Mouse (Mus musculus) urinary bladder, adult 18-20 months (tissue): ENCODE results near the gene Hist1h3c.
"Not testable (repeated sequence)": the region's sequence is repeated elsewhere in the genome, so short reads cannot be mapped to it uniquely, and the experiment has no call there.

ENCODE experiments used
- DNase-seq, 2 experiments: peaks; one replicate each; pipeline ENCODE4 v3.0.0; 2022; ENCODE audit warnings: low spot score in 2 of 2, mixed read lengths in 2 of 2

Hist1h3c gene

DNA sequence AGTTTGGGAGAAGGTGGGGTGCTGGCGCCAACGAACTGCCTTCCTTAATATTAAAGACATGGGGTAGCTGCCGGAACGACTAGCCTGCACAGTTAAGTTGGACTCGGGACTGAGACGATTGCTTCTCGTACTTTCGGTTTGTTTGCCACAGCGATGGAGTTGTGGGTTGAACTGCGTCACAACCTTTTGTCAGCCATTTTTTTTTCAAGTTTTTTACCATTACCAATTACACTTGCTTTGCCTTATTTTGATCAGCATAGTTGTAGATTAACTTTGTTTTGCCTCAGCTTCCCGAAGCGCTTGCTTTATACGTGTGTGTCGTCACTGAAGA, 5.5 kb downstream of the Hist1h3c start:
- no peak for DNase-seq

DNA sequence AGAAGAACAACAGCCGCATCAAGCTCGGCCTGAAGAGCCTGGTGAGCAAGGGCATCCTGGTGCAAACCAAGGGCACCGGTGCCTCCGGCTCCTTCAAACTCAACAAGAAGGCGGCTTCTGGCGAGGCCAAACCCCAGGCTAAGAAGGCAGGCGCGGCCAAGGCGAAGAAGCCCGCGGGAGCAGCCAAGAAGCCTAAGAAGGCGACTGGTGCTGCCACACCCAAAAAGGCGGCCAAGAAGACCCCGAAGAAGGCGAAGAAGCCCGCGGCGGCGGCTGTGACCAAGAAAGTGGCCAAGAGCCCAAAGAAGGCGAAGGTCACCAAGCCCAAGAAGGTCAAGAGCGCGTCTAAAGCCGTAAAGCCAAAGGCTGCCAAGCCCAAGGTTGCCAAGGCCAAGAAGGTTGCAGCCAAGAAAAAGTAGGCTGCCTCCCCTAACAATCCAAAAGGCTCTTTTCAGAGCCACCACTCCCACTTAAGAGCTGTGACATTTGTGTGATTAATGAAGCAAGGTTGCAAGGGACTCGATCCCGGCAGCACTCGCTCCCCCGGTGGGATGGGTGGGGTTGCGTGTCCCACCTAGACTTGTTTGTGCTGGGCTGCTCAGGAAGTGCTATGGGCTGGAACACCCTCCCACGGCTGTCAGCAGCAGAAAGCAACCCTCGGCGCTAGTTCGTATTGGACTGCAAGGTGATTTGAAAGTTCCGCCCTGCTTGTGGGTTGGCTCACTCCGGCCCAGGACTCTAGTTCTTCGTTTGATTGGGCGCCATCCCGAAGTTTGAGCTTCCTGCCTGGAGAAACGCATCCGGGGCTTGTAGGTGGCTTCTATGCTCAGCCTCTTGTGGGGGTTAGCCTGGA, 6.1 kb downstream of the Hist1h3c start:
- peak; percentile 79 to 95 for DNase-seq

DNA sequence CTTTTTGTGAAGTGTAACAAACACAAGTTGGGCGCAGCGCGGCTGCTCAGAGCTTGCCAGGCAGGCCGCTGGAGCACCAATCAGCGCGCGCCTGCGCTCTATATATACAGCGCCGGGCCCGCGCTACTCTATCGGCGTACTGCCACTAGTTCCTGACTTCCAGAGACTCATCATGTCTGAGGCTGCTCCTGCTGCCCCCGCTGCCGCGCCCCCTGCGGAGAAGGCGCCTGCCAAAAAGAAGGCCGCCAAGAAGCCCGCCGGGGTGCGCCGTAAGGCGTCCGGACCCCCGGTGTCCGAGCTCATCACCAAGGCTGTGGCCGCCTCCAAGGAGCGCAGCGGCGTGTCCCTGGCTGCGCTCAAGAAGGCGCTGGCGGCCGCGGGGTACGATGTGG, 6.7 kb downstream of the Hist1h3c start, which contains the start of gene Hist1h1c:
Gene Hist1h1c (plus strand): TSS at position 132 of the 392 bp plus-strand sequence.
- peak; percentile 84 to 91 for DNase-seq

DNA sequence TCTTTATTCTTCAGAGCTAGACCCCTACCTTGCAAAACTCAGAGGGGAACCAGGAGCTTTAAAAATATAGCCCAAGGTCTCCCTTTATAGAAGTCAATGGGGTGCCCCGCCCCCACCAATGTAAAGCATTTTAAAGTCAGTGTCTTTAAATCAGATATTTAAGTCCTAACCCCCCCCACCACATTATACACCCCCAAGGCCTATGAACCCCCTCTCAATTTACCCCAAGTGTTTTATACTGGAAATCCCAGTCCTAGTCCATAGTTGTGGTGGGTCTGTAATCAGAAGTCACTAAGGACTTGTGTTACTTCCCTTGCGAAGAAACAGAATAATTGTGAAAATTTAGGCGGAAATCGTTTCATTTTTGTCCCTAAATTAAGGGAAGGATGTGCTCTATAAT, 7.4 kb downstream of the Hist1h3c start:
- DNase-seq, result no peak

DNA sequence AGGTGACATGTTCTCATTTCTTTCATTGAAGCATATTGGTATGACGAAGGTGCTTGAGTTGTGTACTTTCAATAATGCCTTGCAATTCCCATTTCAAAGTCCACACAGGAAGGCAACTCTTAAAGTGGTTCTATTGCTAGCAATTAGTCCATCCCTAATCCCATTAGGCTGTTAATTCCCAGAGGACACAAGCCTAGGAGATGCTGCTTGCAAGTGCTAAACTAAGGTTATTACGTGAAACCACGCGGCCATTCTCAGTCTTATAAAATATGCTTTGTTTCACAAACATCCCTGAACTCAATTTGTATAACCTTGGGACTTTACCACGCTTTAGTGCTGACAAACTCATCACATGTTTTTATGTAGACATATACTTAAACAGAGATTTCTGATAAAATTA, 8.3 kb downstream of the Hist1h3c start:
- DNase-seq, result no peak

DNA sequence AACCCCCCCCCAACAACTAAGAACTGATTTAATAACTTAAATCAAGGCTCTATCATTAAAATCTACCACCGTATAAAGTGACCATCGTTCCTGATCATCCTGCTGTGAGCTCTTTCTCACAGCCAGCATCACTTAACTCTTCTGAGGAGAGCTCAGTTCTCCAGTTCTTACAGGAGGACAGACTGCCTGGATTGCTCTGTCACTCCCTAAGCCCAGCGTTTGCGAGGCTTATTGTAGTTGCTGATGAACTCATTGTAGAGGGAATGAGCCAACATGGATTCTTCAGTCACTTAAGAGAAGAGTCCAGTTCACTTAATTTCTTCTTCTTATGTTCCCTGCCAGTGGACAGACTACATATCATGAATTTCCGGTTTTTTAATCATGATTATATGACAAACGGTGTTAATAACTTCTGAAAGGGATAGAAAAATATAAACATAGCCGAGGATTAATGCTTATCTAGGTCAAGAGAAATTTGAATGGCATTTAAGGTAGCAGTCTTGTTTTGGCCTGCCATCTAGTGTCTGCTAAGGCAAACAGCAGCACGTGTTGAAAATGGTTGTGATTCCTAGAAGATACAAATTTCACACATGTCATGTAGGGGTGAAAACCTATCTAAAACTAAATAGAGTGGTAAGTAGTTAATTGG, 13.1 kb downstream of the Hist1h3c start:
- no peak for DNase-seq

DNA sequence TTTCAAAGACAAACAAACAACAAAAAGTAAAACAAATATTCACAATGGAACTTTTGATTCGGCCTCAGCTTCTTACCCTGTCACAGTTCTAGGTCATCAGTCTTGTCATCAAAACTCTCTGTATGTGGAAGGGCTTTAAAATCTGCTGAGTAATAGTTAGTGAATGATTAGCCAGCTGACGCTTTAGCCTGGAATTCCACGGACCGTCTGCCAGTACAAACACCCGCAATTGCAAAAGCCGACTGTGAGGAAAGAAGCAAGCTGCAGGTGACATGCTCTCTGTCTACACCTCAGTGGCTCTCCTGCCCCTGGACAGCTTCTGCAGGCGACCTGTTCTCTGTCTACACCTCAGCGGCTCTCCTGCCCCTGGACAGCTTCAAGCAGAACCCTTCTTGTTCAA, 14.9 kb downstream of the Hist1h3c start:
- peak in 1 of 2 experiments; percentile 48 for DNase-seq

DNA sequence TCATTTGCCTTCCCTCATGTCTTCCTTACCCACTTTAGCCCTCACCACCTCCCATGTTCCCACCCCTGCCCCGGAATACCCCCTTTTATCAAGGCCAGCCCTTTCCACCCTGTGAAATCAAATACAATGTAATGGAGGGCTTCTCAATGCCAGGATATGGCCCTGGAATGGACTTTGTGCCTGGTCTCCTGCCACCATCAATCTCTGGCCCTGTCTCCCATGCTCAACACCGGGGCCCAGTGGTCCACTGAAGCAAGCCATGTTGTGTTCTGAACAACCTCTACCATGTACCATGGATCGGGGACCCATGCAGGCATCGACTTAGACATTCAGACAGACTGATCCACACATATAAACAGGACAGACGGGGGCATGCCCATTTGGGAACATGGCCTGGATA, 15.7 kb downstream of the Hist1h3c start:
- DNase-seq, result no peak

DNA sequence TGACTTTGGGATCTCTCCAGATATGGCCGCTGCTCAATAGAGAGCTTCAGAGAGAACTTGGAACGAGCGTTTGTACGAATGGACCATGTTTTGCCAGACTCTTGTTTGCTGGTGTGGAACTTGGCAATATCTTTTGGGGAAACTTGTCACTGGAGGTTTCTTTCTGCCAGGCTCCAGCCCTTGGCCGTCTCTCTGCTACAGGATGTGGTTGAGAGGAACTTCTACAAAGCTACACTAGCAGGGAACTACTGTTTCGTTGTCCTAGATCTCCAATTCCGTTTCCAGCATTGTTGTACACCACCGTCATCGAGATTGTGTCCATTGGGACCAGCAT, 16.2 kb downstream of the Hist1h3c start:
- no peak for DNase-seq

DNA sequence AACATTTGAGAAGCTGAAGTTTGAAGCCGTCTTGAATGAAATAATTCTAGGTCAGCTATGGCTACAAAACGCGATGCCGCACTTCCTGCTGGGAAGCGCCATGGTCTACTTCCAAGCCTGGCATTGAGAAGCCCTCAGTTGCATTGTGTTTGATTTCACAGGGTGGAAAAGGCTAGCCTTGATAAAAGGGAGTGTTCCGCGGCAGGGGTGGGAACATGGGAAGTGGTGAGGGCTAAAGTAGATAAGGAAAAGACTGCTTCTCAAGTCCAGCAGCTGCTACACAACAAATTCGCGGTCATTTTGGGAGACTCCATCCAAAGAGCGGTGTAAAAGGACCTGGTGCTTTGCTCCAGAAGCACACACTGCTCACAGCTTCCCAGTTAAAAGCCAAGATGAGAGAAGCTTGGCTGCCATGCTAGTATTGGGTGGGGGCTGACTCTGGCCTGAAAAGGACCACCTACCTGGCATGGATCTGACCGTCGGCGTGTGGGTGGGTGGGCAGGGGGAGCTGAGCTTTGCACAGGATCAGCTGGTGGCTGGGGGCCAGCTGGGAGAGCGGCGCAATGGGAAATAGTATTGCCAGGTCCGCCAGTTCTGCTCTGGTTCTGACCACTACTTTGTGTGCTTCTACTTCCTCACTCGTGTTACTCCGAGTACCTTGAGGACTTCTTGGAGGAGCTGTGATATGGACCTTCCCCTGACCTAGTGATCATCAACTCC, 16.8 kb downstream of the Hist1h3c start:
- DNase-seq, result no peak

DNA sequence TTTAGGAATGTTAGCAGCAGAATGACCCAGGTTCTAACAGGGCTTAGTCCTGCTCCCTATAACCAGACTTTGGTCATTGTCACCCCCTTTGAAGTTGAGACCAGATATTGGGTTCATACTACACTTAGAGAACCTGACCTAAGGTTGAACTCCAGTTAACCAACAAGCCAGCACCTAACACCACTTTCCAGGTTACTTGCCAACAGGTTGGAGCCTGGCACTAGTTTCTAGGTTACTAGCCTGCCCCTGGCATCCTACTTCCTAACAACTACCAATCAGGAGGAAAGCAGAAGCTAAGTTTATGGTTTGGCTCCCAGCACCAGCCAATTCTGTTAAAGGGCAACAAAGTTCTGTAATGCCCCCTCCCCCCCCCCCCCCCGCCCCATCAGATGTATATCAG, 20.2 kb downstream of the Hist1h3c start:
- DNase-seq, result no peak

DNA sequence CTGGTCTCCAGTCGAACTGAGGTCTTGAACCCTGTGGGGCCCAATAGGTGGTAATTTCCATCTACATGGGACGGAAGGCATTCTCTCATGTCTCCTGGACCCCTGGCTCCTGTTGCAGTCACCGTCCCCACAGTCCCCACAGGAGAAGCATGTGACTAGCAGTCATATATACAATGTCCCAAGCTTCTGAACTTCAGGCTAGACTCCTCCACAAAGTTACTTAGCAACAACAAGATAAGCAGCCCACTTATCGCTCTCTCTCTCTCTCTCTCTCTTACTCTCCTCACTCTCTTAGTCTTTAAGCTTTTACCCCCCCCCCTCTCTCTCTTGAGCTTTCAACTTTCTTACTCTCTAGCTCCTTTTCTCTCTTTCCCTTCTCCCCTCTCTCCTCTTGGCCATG, 21.2 kb downstream of the Hist1h3c start:
- no peak for DNase-seq

DNA sequence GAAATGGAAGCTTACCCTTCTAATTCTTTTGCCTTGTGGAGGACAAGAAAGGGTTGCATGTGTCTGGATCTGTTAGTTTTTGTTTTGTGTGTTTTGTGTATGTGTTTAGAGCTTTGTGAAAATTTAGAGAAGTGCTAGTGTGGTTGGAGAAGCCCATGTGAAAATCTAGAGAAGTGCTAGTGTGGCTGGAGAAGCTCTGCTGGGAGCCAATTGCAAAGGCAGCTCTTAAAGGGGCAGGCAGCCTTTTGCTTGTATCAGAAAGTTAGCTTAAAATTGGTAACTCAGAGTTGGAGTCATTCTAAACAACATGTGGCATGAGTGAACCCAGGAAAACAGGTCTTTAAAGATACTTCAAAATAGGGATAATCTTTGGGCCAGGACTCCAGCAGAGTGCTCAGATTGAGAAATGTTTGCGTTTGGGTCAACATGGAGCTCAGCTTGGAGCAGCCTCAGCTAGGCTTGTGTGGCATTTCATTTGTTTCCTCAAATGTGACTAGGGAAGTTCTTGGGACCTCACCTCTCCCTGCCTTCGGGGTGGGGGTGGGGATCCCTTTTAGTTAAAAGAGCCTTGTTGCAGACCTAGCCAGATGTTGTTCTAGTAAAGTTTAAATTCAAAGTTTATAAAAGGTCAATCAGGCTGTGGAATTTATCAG, 27.7 kb downstream of the Hist1h3c start:
- DNase-seq, result not testable (repeated sequence)

DNA sequence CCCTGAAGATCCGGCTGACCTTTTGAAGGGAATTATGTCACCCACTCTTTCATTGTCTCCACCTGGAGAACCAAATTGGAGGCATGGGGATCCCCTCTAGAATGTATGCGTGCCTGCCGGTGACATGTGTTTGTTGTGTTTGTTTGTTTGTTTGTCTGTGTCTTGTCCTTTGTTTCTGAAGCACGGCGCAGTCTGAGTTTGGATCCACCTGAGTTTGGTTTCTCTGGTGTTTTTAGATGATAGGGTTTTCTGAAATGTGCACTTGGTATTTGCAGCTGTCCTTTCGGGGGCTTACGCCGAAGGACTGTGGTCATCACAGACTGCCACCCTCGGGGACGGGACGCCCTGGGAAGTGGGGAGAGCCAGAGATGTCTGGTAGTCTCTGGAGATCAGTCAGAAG, 28.2 kb downstream of the Hist1h3c start:
- DNase-seq, result no peak

DNA sequence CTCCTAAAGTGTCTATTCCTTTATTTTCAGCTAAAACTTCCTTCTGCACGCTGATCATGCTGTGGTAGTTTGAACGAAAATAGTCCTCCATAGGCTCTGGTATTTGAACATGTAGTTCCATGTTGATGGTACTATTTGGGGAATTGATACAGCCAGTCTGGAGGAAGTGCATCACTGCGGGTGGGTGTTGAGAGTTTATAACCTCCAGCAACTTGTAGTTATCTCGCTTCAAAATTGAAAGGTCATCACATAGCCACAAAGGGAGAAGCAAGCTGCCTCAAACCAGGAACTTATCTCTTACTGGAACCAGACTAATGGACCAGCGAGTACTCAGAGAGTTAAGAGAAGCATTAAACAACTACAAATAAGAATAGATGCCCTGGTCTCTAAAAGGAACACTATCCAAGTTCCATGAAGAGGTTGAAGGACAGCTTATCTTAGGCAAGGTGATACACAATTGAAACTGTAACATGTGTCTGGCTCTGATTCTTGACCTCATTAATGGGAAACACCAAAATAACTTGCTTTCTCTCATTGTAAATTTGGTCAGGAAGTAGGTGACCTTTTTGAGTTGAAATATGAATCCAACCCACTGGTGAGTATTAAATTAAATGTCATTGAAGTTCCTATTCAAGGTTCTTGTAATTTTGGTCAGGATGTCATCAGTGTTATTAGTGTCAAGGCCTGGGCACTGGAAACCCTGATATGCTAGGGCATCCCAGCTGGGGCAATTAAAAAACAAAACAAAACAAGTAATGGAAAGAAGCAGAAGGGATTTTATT, 28.9 kb downstream of the Hist1h3c start:
- no peak for DNase-seq

DNA sequence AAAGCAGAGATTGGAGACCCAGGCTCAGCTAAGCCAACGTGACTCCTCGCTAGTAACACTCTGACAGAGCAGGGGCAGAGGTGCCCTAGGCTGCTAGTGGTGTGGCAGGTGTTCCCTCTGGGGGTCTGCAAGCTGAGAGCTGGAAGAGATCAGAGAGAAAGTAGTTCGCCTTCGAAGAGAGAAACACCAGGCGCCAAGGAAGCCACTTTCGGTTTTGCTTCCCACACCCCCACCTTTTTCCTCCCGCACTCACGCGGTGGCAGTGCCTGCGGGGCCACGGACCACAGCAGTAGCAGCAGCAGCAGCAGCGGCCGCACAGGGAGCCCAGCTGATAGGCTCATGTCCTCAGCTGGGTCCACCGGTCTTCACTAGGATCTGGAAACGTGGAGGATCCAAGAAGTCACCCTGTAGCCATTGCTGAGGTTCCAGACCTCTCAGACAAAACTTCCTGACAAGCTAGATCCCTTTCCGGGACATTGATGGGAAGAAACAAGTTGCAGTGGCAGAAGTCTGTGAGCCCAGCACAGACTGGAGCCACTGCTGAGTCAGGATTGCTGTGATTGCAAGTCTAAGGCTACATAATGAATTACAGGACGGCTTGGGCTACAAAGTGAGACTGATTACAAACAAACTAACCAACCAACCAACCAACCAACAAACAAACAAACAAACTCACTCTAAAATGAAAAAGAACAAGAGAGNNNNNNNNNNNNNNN, 34.9 kb downstream of the Hist1h3c start, which contains the start of gene Hfe:
Gene Hfe (minus strand): TSS at position 481 of the 716 bp plus-strand sequence.
- DNase-seq, result peak in 1 of 2 experiments; percentile 44

DNA sequence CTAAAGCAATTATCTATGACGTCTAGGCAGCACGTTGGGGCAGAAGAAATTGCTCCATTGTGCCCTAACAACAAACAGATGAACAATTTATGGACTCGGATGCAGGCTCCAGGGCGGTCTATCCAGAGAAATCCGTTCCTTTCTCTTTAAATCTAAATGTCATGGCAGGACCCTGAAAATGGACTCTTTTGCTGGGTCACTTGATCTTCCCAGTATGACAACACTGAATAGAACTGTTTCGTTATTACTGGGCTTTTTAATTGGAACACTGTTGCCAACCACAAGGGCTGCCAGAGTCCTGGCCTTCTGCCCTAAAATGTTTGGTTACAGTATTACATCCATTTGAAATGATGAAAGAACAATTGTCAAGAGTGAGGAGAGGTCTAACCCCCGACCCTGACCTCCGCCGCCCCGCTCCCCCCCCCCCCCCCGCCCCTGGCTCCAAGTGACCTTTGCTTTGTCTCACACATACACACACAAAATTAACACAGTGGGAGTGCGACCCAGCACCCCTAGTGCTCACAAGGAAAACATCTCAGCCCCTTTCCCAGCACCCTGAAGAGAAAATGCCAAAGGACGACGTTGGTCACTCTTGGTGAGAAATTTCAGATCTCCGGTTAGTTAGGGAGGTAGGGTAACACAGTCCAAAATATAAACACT, 35.6 kb downstream of the Hist1h3c start:
- no peak for DNase-seq

DNA sequence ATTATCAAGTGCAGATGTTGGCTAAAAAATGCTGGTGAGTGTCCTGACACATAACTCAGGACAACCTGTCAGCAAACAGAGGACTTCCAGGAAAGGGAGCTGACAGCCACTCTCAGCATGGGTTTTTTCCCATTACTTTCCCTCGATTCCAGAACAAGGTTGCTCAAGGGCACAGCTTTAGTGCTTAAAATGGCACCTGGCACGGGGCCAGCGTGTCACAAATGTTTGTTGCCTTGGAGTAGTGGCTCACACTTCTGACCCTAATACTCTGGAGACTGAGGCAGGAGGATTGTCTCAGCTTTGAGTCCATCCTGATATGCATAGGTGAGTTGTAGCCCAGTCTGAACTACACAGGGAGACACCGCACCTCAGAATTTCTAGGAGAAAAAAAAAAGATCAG, 36.7 kb downstream of the Hist1h3c start:
- DNase-seq, result no peak

DNA sequence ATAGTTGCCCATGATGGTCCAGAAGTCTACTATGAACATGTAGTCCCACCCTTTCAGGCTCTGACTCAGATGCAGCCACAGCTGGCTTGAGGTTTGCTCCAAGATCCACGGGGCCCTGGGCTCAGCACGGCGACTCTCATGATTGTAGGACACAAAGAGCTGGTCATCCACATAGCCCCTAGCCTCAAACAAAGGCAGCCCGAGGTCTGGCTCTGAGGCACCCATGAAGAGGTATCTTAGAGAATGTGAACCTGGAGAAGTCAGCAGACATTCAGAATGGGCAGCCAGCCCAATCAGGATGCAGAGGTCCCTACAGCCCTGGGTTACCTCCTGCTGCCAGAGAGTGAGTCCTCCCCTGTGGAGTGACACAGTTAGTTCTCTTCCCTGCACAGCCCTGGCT, 37.4 kb downstream of the Hist1h3c start:
- no peak for DNase-seq

DNA sequence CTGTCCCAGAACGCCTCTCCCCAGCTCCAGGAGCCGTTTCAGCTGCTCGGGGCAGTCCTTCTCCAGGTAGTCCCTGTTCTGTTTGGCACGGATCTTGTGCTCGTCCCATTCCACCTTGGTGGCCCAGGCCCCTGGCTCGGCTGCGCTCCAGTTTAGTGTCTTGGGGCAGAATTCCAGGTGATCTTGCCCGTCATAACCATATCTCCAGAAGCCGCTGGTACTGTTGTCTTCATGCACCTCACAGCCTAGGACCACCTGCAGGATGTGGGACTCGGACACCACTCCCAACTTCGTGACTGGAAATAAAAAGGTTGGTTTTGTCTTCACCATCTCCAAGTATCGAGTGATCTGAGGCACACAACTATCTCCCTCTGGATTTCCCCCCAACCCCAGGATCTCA, 38.6 kb downstream of the Hist1h3c start:
- DNase-seq, result no peak
